Mouse (Mus musculus) E14TG2a.4 (cell line): Measurements from ENCODE around the gene Gm13288.
"Not testable (repeated sequence)": the region's sequence is repeated elsewhere in the genome, so short reads cannot be mapped to it uniquely, and the experiment has no call there.

Source experiments
- H3K27me3 ChIP-seq: 2 replicates; pipeline ENCODE4 v1.6.1; 2014; ENCODE audit warnings: low read length, control low read depth; ENCODE audit not compliant: insufficient read depth
- H3K36me3 ChIP-seq: 2 replicates; pipeline ENCODE4 v1.6.1; 2014; ENCODE audit warnings: low read length, control low read depth; ENCODE audit not compliant: insufficient read depth
- H3K4me1 ChIP-seq: replicated peaks from 2 replicates; pipeline ENCODE4 v1.6.1; 2014; ENCODE audit warnings: low read depth, low read length, control low read depth
- H3K4me3 ChIP-seq: replicated peaks from 2 replicates; pipeline ENCODE4 v1.5.1; 2014; ENCODE audit warnings: mild to moderate bottlenecking, low read length
- H3K9me3 ChIP-seq: 2 replicates; pipeline ENCODE4 v1.6.1; 2014; ENCODE audit warnings: low read length, control low read depth
- CTCF ChIP-seq: conservative IDR thresholded peaks from 2 replicates; pipeline ENCODE4 v1.5.1; 2014; ENCODE audit warnings: low read length
- NANOG ChIP-seq: IDR thresholded peaks from 2 replicates; pipeline ENCODE4 v1.6.1; 2014; ENCODE audit warnings: borderline replicate concordance, low read length, mixed read lengths
- POU5F1 ChIP-seq: IDR thresholded peaks from 2 replicates; pipeline ENCODE4 v1.6.1; 2014; ENCODE audit warnings: low read length, borderline replicate concordance

Gene Gm13288

DNA sequence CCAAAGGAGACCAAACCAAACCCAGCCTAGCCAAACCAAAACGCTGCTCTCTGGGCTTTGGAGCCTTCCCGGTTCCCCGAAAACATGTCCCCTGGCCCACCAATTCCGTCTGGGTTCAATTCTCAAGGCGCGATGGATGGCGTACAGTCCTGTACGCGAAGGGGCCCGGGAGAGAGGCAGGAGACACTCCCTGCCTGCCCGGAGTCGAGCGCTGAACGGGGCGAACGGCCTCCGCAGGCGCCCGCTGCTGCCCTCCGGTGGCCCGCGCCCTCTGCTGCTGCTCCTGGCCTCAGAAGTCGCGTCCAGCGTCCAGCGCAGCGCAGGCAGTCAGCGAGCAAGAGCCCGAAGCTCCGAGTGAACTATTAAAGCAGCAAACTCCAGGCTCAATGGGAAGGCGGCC lies 23.0 kb upstream of the Gm13288 start:
- H3K4me1 ChIP-seq, H3K36me3 ChIP-seq, H3K27me3 ChIP-seq, H3K9me3 ChIP-seq, H3K4me3 ChIP-seq: not testable (repeated sequence)

- H3K36me3 ChIP-seq, H3K4me1 ChIP-seq, H3K4me3 ChIP-seq, H3K27me3 ChIP-seq, H3K9me3 ChIP-seq: not testable (repeated sequence)
These were observed 19.9 kb upstream of the Gm13288 start, which contains the start of gene Gm13276 for GRCm38 (mm10) chr4:88785409-88785808. TSS of gene Gm13276 (plus strand) at chr4:88785709.

GRCm38 (mm10) chr4:88788402-88788801 lies 16.9 kb upstream of the Gm13288 start, which contains the start of gene Gm13277:
TSS of gene Gm13277 (plus strand) at chr4:88788632.
- H3K4me3 ChIP-seq, H3K27me3 ChIP-seq, H3K9me3 ChIP-seq, H3K4me1 ChIP-seq, H3K36me3 ChIP-seq: not testable (repeated sequence)

GRCm38 (mm10) chr4:88791250-88791649 lies 14.1 kb upstream of the Gm13288 start, which contains the start of gene Gm13278:
TSS of gene Gm13278 (plus strand) at chr4:88791550.
- H3K36me3 ChIP-seq, H3K27me3 ChIP-seq, H3K4me1 ChIP-seq, H3K9me3 ChIP-seq, H3K4me3 ChIP-seq: not testable (repeated sequence)

GRCm38 (mm10) chr4:88793936-88794675 lies 11.2 kb upstream of the Gm13288 start, which contains the start of gene Gm13275:
TSS of gene Gm13275 (plus strand) at chr4:88794487.
- not testable (repeated sequence) for H3K27me3 ChIP-seq, H3K4me3 ChIP-seq, H3K4me1 ChIP-seq, H3K36me3 ChIP-seq, H3K9me3 ChIP-seq

GRCm38 (mm10) chr4:88797097-88797496 lies 8.2 kb upstream of the Gm13288 start, which contains the start of gene Gm13279:
TSS of gene Gm13279 (plus strand) at chr4:88797397.
- H3K4me3 ChIP-seq, H3K27me3 ChIP-seq, H3K36me3 ChIP-seq, H3K9me3 ChIP-seq, H3K4me1 ChIP-seq: not testable (repeated sequence)

DNA sequence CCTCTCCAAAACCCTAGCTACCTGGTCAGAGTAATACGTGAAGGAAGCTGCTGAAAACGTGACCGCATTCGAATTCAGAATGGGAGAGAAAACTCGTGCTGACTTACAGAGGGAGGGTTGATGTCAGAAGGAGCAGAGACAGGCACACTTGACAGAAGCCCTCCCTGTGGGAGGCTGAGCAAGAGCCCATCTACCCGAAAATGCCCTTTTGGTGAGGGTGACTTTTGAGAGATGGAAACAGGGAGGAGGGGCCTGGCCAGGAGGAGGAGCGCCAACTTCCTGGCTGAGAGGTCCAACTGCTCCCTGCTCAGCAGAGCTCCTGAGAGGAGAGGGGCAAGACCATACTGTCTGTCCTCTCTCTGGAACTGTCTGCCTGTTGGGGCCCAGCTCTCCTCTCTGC lies 6.0 kb upstream of the Gm13288 start, which contains the start of gene Gm13285:
Gm13285 (plus strand) TSS at position 301 of the 400 bp plus-strand sequence.
- H3K36me3 ChIP-seq, H3K4me3 ChIP-seq, H3K9me3 ChIP-seq, H3K27me3 ChIP-seq, H3K4me1 ChIP-seq: not testable (repeated sequence)

- peaks cover 16% of the 10 kb centered on the region for H3K27me3 ChIP-seq
- not testable (repeated sequence) for H3K9me3 ChIP-seq, H3K4me3 ChIP-seq, H3K4me1 ChIP-seq, H3K36me3 ChIP-seq
These were observed 2.4 kb upstream of the Gm13288 start, which contains the start of gene Gm13287 for GRCm38 (mm10) chr4:88802954-88803353. TSS of gene Gm13287 (plus strand) at chr4:88803254.

- peaks cover 24% of the 10 kb centered on the region for H3K27me3 ChIP-seq
- not testable (repeated sequence) for H3K36me3 ChIP-seq, H3K9me3 ChIP-seq, H3K4me1 ChIP-seq, H3K4me3 ChIP-seq
These were observed 430 bp downstream of the Gm13288 start for GRCm38 (mm10) chr4:88805761-88806160.

GRCm38 (mm10) chr4:88815928-88816327 lies 10.6 kb downstream of the Gm13288 start, which contains the start of gene Ifna7:
TSS of gene Ifna7 (plus strand) at chr4:88816228.
- Histone ChIP-seq H3K4me1 (no peaks in the 10 kb centered on the region), H3K27me3 (peaks cover under 1% of the 10 kb centered on the region; the same call in 1 of the 2 replicates), H3K36me3 (no peaks in the 10 kb centered on the region), H3K4me3 (no peak within 1 kb of the TSS), H3K9me3 (no peaks in the 10 kb centered on the region)
- no peak for TF ChIP-seq POU5F1
- no peak for TF ChIP-seq CTCF
- no peak for TF ChIP-seq NANOG
